Mouse (Mus musculus) right cerebral cortex, adult 2 months (tissue): Measurements from ENCODE around the gene Cd59b.
"Not testable (repeated sequence)": the region's sequence is repeated elsewhere in the genome, so short reads cannot be mapped to it uniquely, and the experiment has no call there.

Source experiments
- DNase-seq, 2 experiments: peaks; one replicate each; pipeline ENCODE4 v3.0.0; 2021 to 2022; ENCODE audit warnings: low spot score in 2 of 2

The Cd59b gene

DNA sequence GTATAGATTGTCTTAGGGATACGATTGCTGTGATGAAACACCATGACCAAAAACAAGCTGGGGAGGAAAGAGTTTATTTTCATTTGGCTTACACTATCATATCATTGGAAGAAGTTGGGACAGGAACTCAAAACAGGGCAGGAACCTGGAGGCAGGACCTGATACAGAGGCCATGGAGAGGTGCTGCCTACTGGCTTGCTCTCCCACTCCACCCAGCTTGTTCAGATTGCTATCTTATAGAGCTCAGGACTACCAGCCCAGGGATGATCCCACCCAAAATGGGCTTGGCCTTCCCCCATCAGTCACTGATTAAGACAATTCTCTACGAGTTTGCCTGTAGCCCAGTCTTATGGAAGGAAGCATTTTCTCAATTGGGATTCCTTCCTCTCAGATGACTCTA is 5.5 kb upstream of the Cd59b start:
- no peak for DNase-seq

DNA sequence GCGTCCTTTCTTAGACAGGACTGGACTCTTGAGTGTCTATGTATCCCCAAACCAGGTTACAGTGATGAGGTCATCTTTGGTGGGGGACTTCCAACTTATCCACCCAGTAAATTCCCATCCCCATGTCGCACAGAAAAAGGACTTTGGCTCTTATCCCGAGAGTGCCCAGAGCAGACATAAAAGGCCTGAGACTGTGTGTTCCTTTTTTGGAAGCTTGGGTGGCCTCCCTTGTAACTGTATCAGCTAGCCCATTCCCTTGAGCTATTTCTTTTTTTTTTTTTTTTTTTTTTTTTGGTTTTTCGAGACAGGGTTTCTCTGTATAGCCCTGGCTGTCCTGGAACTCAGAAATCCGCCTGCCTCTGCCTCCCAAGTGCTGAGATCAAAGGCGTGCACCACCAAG is 4.1 kb upstream of the Cd59b start, which contains the start of gene Gm10912:
Gene Gm10912 (plus strand): TSS at position 301 of the 400 bp plus-strand sequence.
- DNase-seq = not testable (repeated sequence)

DNA sequence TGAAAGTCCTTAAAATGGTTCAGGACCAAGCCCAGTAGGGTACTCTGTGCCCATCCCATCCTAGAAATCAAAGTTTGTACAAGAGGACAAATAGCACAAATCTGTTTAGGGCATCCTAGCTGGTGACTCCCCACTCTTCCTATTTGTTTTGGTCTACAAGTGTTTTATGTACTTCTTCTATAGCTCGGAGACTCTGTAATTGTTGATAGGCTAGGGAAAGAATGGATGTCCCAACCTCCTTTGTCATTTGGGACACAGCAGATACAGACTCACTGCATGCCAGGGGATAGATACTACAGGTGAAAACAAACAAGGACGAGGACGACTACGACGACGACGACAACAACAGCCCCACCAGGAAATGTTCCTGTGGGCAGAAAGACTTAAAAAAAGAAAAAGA is 1.2 kb upstream of the Cd59b start, which contains the start of gene Gm10799:
Gene Gm10799 (minus strand): TSS at position 101 of the 400 bp plus-strand sequence.
- not testable (repeated sequence) for DNase-seq

DNA sequence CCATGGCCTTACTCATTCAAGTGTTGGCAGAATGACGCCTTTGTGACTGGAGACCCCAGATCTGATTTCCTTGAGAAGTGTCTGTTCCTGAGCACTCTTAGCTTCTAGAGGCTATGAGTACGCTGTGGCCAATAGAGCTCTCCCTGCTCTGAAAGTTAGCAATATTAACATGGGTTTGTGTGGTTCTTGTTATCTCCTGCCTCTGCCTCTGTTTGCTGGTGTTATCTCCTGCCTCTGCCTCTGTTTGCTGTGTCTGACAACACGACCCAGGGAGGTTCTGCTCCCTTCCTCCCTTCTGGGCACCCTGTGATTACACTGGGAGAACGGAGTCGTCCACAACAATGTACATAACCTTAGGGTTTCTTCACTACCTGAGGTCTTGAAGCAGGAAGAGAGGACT is 8.6 kb downstream of the Cd59b start:
- DNase-seq = not testable (repeated sequence)

DNA sequence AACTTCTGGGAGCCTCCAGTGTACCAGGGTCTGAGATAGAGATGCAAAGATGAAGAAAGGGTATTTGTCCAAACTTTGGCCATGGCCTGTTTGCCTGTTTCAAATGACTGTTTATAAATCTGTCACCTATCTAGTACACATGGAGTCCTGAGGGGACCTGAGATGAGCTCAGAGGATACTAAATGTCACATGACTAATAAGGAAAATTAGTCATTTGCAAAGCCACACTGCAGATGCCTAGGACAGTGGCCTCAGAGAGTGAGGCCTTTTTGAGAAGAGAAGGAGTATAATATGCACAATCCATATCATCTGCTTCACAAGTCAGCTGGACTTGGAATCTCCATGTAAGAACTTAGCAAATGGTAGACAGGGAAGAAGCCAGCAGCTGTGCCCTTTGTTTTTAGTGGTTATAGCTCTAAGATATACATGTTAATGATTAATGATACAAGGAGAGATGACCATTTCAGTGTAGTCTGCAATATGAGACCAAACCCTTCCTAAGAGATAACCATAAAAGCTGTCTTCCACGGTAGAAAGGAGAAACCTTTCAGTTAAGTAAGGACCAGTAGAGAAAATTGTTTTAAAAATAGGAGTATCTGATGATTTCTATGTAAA is 11.9 kb downstream of the Cd59b start:
- DNase-seq = not testable (repeated sequence)

DNA sequence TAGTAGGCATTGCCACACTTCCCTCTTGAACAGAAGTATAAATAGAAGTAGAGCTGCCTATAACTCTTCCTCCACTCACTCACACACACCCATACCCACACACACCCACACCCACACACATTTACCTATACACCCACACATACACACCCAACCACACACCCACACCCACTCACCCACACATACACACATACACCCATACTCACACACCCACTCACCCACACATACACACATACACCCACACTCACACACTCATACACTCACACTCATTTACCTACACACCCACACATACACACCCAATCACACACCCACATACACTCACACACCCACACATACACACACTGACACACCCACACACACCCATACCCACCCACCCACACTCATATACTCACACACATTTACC is 12.8 kb downstream of the Cd59b start:
- DNase-seq = no peak

DNA sequence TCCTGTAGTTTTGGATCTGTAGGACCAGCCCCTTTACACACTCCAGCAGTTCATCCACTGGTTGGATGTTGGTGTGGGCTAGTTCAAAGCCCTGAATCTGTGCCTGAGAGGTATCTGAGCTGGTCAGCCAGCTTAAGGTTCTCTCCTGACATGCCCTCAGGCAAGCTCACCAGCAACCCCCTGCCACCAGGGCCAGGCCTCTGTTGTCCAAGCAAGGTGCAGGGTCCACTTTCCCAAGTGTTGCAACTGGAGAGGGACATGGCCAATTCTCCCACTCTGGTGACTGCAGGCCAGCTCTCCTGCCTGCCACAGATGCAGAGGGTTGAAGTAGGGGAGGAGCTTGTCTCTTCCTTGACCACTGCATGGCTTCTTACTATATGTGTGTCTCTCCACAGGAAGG is 14.4 kb downstream of the Cd59b start:
- DNase-seq = not testable (repeated sequence)

DNA sequence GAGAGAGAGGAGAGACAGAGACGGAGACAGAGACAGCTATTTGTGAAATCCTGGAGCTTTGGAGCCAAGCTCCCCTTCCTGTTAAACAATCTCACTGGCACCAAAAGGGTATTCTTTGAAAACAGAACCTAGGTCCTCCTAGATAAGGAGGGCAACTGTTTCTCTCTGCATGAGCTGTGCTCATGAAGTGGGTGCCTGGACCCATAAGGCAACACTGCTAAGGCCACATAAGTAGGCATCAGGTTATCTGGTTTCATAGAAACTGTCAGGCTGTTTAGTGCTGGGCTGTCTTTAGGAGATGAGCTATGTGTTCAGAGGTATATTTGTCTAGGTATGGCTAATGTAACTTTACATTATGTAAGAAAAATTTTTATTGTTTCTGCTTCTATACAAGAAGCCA is 17.9 kb downstream of the Cd59b start:
- not testable (repeated sequence) for DNase-seq

DNA sequence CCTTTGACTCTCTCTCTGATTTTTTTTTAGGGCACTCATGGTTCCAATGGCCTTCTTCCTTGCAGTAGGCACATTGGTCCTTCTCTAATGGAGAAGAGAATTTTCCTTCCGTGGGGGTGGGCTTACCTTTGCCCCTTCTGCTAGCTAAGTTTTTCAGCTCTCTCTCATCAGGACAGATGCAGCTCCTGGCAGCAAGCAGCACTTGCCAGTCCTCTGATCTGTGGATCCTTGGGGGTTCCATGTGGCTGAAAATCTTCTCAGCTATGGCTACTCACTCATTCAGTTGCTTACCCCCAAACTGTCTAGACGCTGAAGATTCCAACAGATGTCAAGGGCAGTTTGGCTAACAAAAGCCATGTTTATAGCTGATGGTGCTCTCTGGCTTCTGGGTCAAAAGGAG is 23.7 kb downstream of the Cd59b start:
- DNase-seq = no peak

DNA sequence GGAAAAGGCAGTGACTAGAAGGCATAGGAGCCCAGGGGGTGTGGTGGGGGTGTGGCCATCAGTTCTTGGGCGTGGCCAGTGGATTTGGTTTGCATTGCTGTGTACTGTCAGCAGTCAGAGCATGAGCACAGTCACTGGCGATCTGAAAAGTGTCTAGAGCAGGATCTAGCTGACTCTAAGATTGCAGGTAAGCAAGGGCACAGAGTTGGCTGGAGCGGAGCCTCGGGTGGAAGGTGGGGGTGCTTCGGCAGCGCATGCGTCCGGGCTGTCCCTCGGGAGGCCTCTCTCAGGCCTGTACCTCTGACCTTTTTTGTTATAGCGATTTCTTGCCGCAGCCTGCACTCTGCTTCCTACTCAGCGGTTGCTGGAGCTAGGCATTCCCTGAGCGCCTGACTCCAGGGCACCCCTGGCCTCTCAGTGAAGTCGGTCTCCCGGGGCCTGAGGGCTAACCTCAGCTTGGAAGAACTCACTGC is 26.1 kb downstream of the Cd59b start, which contains the start of gene Cd59a:
Gene Cd59a (plus strand): TSS at position 61 of the 473 bp plus-strand sequence.
- DNase-seq = peak; percentile 50 to 53

DNA sequence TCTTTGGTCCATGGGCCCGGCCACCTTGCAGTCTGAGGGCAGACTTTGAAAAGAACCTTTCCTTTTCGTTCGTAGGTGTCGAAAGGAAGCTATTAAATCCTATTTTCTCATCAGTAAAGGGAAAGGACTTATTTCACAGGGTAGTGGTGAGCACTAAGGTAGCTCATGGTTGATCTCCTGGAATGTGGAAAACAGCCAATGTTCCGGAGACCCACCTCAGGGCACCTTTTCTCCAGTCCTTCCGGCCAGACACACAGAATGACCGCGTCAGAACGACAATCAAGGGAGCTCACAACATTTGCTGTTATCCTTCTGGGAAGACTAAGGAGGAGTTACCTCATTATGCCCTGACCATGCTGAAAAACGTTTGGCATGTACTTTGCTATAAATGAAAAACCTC is 26.6 kb downstream of the Cd59b start:
- DNase-seq = no peak

DNA sequence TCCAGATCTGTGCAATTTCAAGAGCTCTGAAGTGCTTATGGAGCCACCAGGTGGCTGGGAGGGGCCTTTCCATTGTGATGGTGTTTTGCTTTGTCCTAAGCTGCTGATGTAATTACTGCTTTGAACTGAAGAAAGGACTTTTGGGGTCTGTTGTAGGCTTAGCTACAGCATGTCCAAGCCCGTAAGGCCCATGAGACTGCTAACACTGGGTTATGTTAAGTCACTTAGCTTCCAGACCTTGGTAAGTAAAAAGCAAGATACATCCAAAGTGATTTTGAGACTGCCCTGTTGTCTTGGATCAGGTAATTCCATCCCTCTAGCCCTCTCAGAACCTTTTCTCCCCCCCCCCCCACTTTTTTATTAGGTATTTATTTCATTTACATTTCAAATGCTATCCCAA is 27.1 kb downstream of the Cd59b start:
- not testable (repeated sequence) for DNase-seq

DNA sequence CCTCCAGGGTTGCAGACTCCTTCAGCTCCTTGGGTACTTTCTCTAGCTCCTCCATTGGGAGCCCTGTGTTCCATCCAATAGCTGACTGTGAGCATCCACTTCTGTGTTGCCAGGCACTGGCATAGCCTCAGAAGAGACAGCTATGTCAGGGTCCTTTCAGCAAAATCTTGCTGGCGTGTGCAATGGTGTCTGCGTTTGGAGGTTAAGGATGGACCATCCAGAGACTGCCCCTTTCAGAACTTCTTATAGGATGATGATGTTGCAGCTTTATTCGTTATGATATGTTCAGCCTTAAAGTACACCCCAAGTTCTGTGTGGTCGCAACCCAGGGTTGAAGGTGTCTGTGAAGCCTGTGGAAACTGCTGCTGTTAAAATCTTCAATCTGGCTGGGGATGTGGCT is 27.7 kb downstream of the Cd59b start:
- DNase-seq = not testable (repeated sequence)

DNA sequence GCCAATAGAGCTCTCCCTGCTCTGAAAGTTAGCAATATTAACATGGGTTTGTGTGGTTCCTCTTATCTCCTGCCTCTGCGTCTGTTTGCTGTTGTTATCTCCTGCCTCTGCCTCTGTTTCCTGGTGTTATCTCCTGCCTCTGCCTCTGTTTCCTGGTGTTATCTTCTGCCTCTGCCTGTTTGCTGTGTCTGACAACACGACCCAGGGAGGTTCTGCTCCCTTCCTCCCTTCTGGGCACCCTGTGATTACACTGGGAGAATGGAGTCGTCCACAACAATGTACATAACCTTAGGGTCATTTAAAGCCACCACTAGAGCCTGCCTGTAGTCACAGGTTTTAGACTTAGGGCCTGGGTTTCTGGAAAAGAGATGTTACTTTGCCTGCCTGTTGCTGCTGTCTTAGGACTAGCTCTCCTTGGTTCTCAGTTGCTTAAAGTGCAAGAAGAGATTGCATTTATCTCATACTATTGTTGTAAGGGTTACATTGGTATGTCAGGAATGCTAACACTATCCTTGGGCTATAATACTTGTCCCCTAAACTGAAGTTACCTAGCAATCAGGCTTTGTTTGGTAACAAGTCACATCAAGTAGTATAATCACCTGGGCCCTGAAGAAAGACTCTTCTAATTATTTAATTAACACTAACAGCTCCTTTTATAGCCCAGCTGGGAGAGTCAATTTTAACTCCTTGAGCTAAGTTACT is 29.0 kb downstream of the Cd59b start:
- DNase-seq = no peak

DNA sequence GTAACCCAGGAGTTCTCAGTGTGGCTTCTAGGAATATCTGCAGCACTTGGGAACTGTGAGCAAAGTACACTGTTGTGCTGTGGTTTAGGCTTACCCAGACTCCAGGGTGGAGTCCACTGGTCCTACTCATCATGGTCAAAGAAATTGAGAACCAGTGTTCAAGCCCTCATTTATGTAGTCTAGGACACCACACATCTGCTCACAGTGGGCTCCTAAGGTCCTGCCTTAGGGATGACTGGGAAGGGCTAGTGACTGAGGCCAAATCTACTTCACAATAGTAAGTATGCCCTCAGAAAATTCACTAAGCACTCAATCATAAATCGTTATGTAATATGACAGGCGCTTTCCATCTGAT is 29.6 kb downstream of the Cd59b start:
- no peak for DNase-seq

DNA sequence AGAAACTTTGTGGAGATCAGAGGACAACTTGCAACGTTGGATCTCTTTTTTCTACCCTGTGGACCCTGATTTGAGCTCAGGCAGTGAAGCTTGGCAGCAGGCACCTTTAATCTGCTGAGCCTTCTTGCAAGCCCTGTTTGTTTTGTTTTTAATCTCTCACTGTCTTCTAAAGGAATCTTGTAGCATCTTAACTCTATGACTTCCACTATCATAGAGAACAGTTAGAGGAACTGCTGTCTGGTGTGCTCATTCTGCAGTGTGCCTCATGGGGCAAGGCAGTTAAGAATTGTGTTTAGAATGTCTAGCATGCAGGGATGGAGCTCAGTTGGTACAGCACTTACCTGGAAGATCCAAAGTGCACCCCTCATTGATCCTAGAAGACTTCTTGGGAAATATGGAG is 30.3 kb downstream of the Cd59b start:
- no peak for DNase-seq

DNA sequence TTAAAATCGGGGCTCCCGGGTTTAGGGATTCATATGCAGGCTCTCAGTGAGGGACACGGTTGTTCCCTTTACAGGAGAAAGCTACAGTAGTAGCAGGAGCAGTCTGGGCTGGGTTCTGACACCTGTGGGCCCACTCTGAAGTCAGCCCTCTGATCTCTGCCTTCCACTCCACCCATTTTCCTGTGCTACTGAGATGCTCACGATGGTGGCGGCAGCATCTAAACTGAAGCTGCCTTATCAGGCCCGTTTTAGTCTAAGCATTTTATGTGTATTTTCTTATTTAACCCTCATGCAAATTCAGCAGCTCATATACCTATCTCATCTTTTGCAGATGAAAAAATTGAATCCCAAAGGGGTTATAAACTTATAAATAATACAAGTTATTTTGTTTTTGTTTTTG is 35.2 kb downstream of the Cd59b start:
- no peak for DNase-seq

DNA sequence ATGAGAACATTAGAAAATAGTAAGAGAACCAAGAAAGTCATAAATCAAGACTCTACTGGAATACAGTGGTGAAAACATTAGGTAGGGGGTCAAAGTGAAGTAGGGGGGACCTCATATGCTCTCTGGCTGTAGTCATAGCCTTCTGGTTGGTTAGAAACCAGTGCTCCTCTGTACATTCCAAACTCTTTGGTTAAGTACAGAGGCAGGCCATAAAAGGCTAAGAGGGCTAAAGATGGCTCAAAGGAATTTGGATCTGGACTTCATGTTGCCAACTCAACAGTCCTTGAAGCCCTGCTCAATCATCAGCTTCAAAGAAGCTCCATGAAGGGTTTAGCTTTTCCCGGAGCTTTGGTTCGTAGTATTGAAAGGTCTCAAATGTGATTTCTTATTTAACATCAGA is 39.4 kb downstream of the Cd59b start:
- DNase-seq = not testable (repeated sequence)

DNA sequence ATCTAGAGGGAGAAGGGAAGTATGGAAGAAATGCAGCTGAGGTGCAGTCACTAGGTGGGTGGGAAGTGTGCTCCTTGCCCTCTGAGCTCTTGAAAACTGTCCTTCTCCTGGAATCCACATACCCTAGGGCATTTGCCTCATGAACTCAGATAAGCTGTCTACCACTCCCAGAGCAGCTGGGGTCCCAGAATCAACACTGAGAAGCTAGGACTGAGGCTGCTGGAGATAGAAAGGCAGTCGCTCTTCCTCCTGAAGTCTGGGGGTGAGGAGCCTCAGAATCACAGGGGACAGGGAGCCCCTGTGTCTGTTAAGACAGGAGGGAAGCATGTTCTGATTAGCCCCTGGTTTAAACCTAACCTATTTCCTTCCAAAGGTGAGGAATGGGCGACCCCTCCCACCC is 39.9 kb downstream of the Cd59b start:
- DNase-seq = no peak

DNA sequence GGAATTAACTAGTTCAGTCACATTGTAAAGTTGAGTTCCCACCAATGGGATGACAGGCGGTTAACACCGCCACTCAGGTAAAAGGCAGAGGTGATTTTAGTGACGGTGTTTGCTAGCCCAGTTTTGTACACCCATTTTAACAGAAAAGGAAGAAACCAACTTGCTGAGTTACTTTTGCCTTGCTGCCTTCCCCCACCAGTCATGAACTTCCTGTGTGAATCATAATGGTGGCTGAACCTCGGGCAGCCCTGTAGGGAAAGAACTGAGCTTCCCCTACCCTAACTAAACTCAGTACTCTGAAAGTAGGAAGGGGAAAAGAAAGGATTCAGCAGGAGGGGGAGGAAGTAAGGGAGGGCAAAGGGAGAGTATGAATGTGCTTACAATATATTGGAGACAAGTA is 40.4 kb downstream of the Cd59b start:
- no peak for DNase-seq

DNA sequence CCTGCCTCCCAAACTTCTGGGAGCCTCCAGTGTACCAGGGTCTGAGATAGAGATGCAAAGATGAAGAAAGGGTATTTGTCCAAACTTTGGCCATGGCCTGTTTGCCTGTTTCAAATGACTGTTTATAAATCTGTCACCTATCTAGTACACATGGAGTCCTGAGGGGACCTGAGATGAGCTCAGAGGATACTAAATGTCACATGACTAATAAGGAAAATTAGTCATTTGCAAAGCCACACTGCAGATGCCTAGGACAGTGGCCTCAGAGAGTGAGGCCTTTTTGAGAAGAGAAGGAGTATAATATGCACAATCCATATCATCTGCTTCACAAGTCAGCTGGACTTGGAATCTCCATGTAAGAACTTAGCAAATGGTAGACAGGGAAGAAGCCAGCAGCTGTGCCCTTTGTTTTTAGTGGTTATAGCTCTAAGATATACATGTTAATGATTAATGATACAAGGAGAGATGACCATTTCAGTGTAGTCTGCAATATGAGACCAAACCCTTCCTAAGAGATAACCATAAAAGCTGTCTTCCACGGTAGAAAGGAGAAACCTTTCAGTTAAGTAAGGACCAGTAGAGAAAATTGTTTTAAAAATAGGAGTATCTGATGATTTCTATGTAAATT is 41.6 kb downstream of the Cd59b start:
- DNase-seq = not testable (repeated sequence)

DNA sequence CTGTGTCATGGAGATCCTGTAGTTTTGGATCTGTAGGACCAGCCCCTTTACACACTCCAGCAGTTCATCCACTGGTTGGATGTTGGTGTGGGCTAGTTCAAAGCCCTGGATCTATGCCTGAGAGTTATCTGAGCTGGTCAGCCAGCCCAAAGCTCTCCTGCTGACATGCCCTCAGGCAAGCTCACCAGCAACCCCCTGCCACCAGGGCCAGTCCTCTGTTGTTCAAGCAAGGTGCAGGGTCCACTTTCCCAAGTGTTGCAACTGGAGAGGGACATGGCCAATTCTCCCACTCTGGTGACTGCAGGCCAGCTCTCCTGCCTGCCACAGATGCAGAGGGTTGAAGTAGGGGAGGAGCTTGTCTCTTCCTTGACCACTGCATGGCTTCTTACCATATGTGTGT is 43.9 kb downstream of the Cd59b start:
- DNase-seq = not testable (repeated sequence)

DNA sequence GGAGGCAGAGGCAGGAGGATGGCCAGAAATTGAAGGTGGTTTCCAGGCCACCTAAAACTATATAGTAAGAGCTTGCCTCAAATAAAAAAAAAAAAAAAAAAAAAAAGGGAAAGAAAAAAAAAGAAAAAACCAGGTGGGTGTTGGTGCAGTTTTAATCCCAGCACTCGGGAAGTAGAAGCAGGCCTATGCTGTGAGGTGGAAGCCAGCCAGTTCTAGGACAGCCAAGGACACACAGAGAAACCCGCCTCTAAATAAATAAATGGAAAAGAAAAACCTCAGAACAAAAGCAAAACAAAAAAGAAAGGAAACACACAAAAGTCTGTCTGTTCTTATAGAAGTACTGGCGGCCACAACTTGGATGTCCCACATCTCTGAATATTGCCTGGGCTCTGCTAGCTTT is 45.2 kb downstream of the Cd59b start:
- no peak for DNase-seq
